Mouse (Mus musculus) gastrocnemius, adult 2 months (tissue): ENCODE measurements around the gene Tbc1d17. TPM values are rescaled to one million over a fixed set of nuclear protein-coding genes. Genes with fewer than 3 reads are reported as not detected.
A peak's percentile ranks its signal among the peaks of the same experiment; 100 is the strongest.

Experiments
- DNase-seq: peaks from one replicate; pipeline ENCODE4 v3.0.0; 2022
- H3K27ac ChIP-seq: fragments of 200-600 bp; 2 replicates; pipeline ENCODE4 v1.8.1; 2022; ENCODE audit warnings: mild to moderate bottlenecking
- H3K4me3 ChIP-seq: fragments of 200-600 bp; 2 replicates; pipeline ENCODE4 v1.8.1; 2022; ENCODE audit warnings: mild to moderate bottlenecking, moderate library complexity
- CTCF ChIP-seq: fragments of 200-600 bp; IDR thresholded peaks from 2 replicates; pipeline ENCODE4 v1.8.1; 2022; ENCODE audit warnings: antibody characterized with exemption, mild to moderate bottlenecking, moderate library complexity
- intact Hi-C: fragments of 180-260 bp; cut with DNase I; formaldehyde crosslinking; loops from one replicate; pipeline ENCODE4 v1.15.1; 2025
- total RNA-seq, 2 experiments: library from RNA; stranded (reverse); gene quantifications; 2 replicates each; pipeline ENCODE4 v1.2.3; 2021

Tbc1d17 gene
- total RNA-seq, 2 experiments from 2014 or later: 40.8 to 56.4 TPM

DNA sequence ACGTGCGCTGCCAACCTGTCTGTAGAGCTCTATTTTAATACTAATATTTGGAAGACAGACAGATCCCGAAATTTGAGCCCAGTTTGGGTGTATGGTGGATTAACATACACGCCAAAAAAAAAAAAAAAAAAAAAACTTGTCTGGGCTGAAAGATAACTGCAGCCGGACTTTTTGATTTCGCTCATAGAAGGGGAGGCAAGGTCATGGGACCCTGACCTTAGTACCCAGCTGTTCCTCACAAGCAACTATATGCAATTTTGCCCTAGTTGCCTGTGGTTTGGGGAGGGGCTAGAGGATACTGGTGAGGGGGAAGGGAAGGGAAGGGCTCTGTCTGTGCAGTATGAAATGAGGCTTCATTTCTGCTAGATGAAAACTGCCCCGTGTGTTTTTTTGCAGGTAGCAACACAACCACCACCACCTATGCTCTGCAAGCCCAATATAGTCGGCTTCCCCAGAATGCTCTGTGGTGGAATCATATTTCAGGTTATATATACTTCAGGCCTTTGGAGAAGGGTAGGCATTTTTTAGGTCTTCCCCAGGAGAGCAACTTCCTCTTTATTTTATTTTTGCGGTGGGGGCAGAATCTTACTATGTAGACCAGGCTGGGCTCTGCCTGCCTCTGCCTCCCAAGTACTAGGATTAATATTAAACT is 7.5 kb upstream of the Tbc1d17 start:
- no peak for TF ChIP-seq CTCF
- intact Hi-C loops: no loop called here
- no peak for DNase-seq
- Histone ChIP-seq H3K27ac (peak overlapping the region; percentile 92), H3K4me3 (peak overlapping the region; percentile 98)

DNA sequence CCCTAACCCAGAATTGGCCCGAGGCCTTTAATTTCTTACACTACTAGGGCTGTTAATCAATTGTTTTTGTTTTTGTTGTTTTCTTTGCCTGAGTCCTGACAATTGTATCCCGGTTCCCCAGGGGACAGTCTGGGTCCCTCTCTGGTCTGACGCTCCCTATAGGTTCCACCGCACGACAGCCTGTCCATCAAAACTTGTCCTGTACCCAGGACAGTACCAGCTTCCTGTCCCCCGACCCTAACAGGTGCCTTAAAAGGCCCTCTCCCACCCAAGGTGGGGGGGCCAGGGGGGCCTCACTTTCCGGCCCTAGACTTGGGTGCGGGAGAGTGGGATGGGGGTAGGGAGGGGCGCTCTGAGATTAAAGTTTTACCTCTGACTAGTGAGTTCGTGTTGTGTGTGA is 6.2 kb upstream of the Tbc1d17 start:
- Histone ChIP-seq H3K4me3 (peak overlapping the region; percentile 80), H3K27ac (peak overlapping the region; percentile 92)
- TF ChIP-seq CTCF: peak; percentile 36
- intact Hi-C loops: no loop called here
- no peak for DNase-seq

GRCm38 (mm10) chr7:44854356-44855031 is 5.6 kb upstream of the Tbc1d17 start:
- no peak for TF ChIP-seq CTCF
- DNase-seq: peak; percentile 91
- Histone ChIP-seq H3K4me3 (peak overlapping the region; percentile 80), H3K27ac (peak overlapping the region; percentile 92)
- intact Hi-C loops: no loop called here

- intact Hi-C loops: no loop called here
- H3K4me3 ChIP-seq: peak overlapping the region; percentile 80
- DNase-seq: peak; percentile 49
- no peak for TF ChIP-seq CTCF
- peak overlapping the region; percentile 92 for H3K27ac ChIP-seq
Measured at GRCm38 (mm10) chr7:44853596-44854355, 4.9 kb upstream of the Tbc1d17 start.

DNA sequence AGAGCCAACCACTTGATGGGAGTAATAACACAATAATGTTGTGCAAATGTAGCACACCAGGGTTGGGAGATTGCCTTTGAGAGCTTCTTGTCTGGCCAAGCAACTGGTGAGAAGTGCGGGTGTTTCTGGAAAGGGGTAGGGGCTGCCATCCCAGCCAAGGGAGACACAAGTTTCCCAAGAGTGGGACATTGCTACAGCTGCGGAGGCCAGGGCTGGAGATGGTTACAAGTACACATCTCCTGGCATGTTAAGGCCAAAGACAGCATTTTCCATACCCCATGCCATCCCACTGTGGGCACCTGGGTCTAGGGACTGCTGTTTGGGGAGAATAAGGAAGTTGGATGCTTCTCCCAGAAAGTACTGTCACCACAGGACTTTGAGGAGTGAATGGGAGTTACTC is 4.2 kb upstream of the Tbc1d17 start:
- no peak for DNase-seq
- TF ChIP-seq CTCF: no peak
- Histone ChIP-seq H3K27ac (peak overlapping the region; percentile 13; the same call in 1 of the 2 replicates), H3K4me3 (peak overlapping the region; percentile 80; the same call in 1 of the 2 replicates)
- intact Hi-C loops: no loop called here

DNA sequence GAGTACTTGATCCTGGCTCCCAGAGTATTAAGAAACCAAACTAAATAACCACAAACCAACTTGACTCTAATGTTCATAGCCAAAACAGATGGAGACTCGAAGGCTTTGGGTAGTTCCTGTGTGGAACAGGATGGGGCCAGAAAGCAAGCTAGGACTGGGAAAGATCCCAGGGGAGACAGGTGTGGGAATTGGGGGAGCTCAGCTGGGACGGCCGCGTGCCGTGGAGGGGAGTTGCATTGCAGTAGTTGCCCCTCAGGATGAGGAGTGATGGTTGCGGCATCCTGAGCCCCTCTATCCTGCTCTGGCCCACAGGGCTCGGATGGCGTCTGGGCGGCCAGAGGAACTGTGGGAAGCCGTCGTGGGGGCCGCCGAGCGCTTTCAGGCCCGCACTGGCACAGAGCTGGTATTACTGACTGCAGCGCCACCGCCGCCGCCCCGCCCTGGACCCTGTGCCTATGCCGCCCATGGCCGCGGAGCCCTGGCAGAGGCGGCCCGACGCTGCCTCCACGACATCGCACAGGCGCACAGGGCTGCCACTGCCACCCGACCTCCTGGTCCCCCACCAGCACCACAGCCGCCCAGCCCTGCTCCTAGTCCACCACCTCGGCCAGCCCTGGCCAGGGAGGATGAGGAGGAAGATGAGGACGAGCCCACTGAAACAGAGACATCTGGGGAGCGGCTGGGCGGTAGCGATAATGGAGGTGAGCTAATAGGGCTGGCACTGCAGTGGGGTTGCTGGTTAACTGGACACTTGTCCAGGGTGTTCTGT is 3.6 kb upstream of the Tbc1d17 start:
- DNase-seq: peak; percentile 42
- intact Hi-C loops: no loop called here
- TF ChIP-seq CTCF: no peak
- Histone ChIP-seq H3K4me3 (no peak overlapping the region), H3K27ac (no peak overlapping the region)

- DNase-seq: no peak
- TF ChIP-seq CTCF: no peak
- H3K27ac ChIP-seq: no peak overlapping the region
- H3K4me3 ChIP-seq: peak overlapping the region; percentile 92
- intact Hi-C loops: no loop called here
Measured at GRCm38 (mm10) chr7:44851625-44852234, 2.9 kb upstream of the Tbc1d17 start.

DNA sequence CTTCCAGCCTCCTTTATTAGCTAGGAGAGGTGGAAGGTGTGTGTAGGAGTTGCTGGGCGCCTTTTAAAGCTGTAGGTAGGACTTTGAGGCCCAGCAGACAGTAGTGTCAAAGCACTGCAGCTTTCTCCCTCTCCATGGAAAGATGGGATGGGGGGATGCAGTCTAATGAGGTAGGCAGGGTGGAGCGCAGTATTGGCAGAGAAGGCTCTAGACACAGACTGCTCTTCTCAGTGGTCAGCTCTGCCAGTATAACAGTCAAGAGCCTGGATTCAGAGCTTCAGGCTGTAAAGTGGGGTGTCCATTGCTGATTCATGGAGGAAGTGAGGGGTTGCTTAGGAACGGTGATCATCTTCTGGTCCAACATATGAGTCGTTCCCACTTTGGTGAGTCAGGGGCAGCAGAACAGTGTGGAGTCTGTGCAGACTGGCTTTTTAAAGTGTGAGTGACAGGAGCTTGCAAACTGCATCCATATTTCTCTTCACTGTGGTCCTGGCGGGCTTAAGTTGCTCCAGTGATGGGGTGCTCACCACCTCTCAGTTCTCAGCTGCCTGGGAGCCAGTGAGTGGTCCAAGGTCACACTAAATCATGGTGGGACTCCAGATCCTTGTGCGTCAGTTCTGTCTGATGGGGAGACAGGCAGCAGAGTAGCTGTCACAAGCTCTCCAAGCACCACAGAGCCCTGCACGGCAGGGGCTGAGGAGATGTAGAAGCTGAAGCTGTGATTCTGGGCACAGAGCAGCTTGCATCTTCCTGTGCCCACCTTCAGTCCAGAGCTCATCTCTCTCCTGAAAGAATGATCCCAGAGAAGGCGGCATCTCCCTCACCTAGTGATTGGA is 2.1 kb upstream of the Tbc1d17 start:
- peak overlapping the region; percentile 97 for H3K27ac ChIP-seq
- DNase-seq: no peak
- TF ChIP-seq CTCF: no peak
- H3K4me3 ChIP-seq: peak overlapping the region; percentile 92
- intact Hi-C loops: no loop called here

- TF ChIP-seq CTCF: no peak
- intact Hi-C loops: no loop called here
- H3K27ac ChIP-seq: peak overlapping the region; percentile 97
- DNase-seq: peak; percentile 85
- H3K4me3 ChIP-seq: peak overlapping the region; percentile 92
Measured at GRCm38 (mm10) chr7:44850146-44850545, 1.3 kb upstream of the Tbc1d17 start.

- Histone ChIP-seq H3K27ac (peak overlapping the region; percentile 97), H3K4me3 (peak overlapping the region; percentile 92)
- intact Hi-C loops: no loop called here
- no peak for TF ChIP-seq CTCF
- peak; percentile 95 for DNase-seq
Measured at GRCm38 (mm10) chr7:44849416-44850111, 685 bp upstream of the Tbc1d17 start.

DNA sequence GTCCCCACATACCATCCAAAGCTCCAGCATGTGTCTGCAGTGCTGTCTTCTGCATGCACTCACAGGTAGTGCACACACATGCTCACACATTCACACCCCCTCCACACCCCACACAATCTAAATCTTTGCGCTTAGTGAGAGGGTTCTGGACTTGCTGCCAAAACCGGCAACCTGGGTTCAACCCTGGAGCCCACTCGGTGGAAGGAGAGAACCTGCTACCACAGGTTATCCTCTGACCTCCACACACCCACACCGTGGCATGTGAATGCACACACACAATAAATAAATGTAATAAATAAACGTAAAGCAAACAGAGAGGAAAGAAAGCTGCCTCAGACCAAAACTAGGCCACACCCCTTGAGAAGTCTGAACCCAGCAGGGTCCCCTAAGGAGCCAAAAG is 1.1 kb downstream of the Tbc1d17 start:
- intact Hi-C loops: no loop called here
- no peak for DNase-seq

More for the DNA sequence above, 1.1 kb downstream of the Tbc1d17 start:
- no peak for TF ChIP-seq CTCF
- Histone ChIP-seq H3K27ac (peak overlapping the region; percentile 97), H3K4me3 (peak overlapping the region; percentile 92)
